Mouse (Mus musculus) thymus, adult 18-20 months (tissue): ENCODE data around the gene Galnt14.

Source experiments
- DNase-seq, 2 experiments: peaks; one replicate each; pipeline ENCODE4 v3.0.0; 2022; ENCODE audit warnings: mixed read lengths in 2 of 2

Galnt14 gene

GRCm38 (mm10) chr17:73502613-73503012 lies 207.6 kb downstream of the Galnt14 start:
- no peak for DNase-seq

- no peak for DNase-seq
Observed at GRCm38 (mm10) chr17:73489519-73489918, 220.7 kb downstream of the Galnt14 start.

GRCm38 (mm10) chr17:73487792-73488191 lies 222.5 kb downstream of the Galnt14 start:
- DNase-seq: no peak

GRCm38 (mm10) chr17:73487380-73487779 lies 222.9 kb downstream of the Galnt14 start:
- no peak for DNase-seq

- DNase-seq: no peak
Observed at GRCm38 (mm10) chr17:73477096-73478076, 232.9 kb downstream of the Galnt14 start.

GRCm38 (mm10) chr17:73474371-73474770 lies 235.9 kb downstream of the Galnt14 start:
- no peak for DNase-seq

- no peak for DNase-seq
Observed at GRCm38 (mm10) chr17:73473012-73473411, 237.2 kb downstream of the Galnt14 start.

- no peak for DNase-seq
Observed at GRCm38 (mm10) chr17:73460874-73461273, 249.4 kb downstream of the Galnt14 start.

- no peak for DNase-seq
Observed at GRCm38 (mm10) chr17:73458741-73459140, 251.5 kb downstream of the Galnt14 start.

- no peak for DNase-seq
Observed at GRCm38 (mm10) chr17:73456551-73456950, 253.7 kb downstream of the Galnt14 start.

- DNase-seq: no peak
Observed at GRCm38 (mm10) chr17:73453646-73454045, 256.6 kb downstream of the Galnt14 start.

- no peak for DNase-seq
Observed at GRCm38 (mm10) chr17:73452151-73452760, 258.0 kb downstream of the Galnt14 start.

- no peak for DNase-seq
Observed at GRCm38 (mm10) chr17:73449104-73449503, 261.1 kb downstream of the Galnt14 start.
